Mouse (Mus musculus) layer of hippocampus, adult 2 months (tissue): ENCODE measurements around the gene Gabrb1. TPM values are rescaled to one million over a fixed set of nuclear protein-coding genes. Genes with fewer than 3 reads are reported as not detected.
"Not testable (repeated sequence)": the region's sequence is repeated elsewhere in the genome, so short reads cannot be mapped to it uniquely, and the experiment has no call there.

Experiments
- DNase-seq, 2 experiments: peaks; one replicate each; pipeline ENCODE4 v3.0.0; 2022; ENCODE audit warnings: low spot score in 2 of 2
- H3K27ac ChIP-seq: fragments of 200-600 bp; 2 replicates; pipeline ENCODE4 v1.8.1; 2022
- H3K4me3 ChIP-seq: fragments of 200-600 bp; 2 replicates; pipeline ENCODE4 v1.8.1; 2022; ENCODE audit warnings: mild to moderate bottlenecking
- CTCF ChIP-seq: fragments of 200-600 bp; conservative IDR thresholded peaks from 2 replicates; pipeline ENCODE4 v1.8.1; 2022; ENCODE audit warnings: antibody characterized with exemption, mild to moderate bottlenecking, moderate library complexity
- total RNA-seq, 2 experiments: library from RNA; stranded (reverse); gene quantifications; 2 replicates each; pipeline ENCODE4 v1.2.3; 2021

The Gabrb1 gene
- total RNA-seq, 2 experiments from 2014 or later: 138 to 147 TPM

- peak overlapping the region; percentile 87 for H3K27ac ChIP-seq
- no peak overlapping the region for H3K4me3 ChIP-seq
- DNase-seq: peak; percentile 76 to 89
- TF ChIP-seq CTCF: peak; percentile 31
Measured at GRCm38 (mm10) chr5:71976571-71977061, 318.7 kb downstream of the Gabrb1 start.

- peak overlapping the region; percentile 90 for H3K27ac ChIP-seq
- no peak for TF ChIP-seq CTCF
- no peak overlapping the region for H3K4me3 ChIP-seq
- no peak for DNase-seq
Measured at GRCm38 (mm10) chr5:71986561-71986960, 328.6 kb downstream of the Gabrb1 start.

- no peak for TF ChIP-seq CTCF
- H3K27ac ChIP-seq: peak overlapping the region; percentile 90
- H3K4me3 ChIP-seq: no peak overlapping the region
- peak; percentile 54 to 80 for DNase-seq
Measured at GRCm38 (mm10) chr5:71986983-71987398, 329.1 kb downstream of the Gabrb1 start.

GRCm38 (mm10) chr5:71999466-71999865 lies 341.6 kb downstream of the Gabrb1 start:
- no peak for DNase-seq
- TF ChIP-seq CTCF: no peak
- H3K27ac ChIP-seq: peak overlapping the region; percentile 40
- no peak overlapping the region for H3K4me3 ChIP-seq

- no peak for TF ChIP-seq CTCF
- no peak overlapping the region for H3K4me3 ChIP-seq
- H3K27ac ChIP-seq: no peak overlapping the region
- no peak for DNase-seq
Measured at GRCm38 (mm10) chr5:72003811-72004435, 346.0 kb downstream of the Gabrb1 start.

- DNase-seq: no peak
- Histone ChIP-seq H3K4me3 (no peak overlapping the region), H3K27ac (no peak overlapping the region)
- no peak for TF ChIP-seq CTCF
Measured at GRCm38 (mm10) chr5:72036954-72037353, 379.0 kb downstream of the Gabrb1 start.

GRCm38 (mm10) chr5:72043226-72044151 lies 385.6 kb downstream of the Gabrb1 start:
- TF ChIP-seq CTCF: no peak
- Histone ChIP-seq H3K27ac (no peak overlapping the region), H3K4me3 (no peak overlapping the region)
- no peak for DNase-seq

- Histone ChIP-seq H3K4me3 (no peak overlapping the region), H3K27ac (no peak overlapping the region)
- DNase-seq: no peak
- TF ChIP-seq CTCF: no peak
Measured at GRCm38 (mm10) chr5:72046261-72046660, 388.3 kb downstream of the Gabrb1 start.

GRCm38 (mm10) chr5:72064079-72064478 lies 406.2 kb downstream of the Gabrb1 start:
- DNase-seq: no peak
- Histone ChIP-seq H3K27ac (peak overlapping the region; percentile 76), H3K4me3 (no peak overlapping the region)
- TF ChIP-seq CTCF: no peak

- TF ChIP-seq CTCF: no peak
- DNase-seq: peak in 1 of 2 experiments; percentile 29
- Histone ChIP-seq H3K27ac (peak overlapping the region; percentile 91), H3K4me3 (no peak overlapping the region; the same call in 1 of the 2 replicates)
Measured at GRCm38 (mm10) chr5:72068826-72069225, 410.9 kb downstream of the Gabrb1 start.

- H3K27ac ChIP-seq: peak overlapping the region; percentile 91
- DNase-seq, H3K4me3 ChIP-seq: not testable (repeated sequence)
Measured at GRCm38 (mm10) chr5:72069398-72069797, 411.5 kb downstream of the Gabrb1 start.

- DNase-seq: no peak
- Histone ChIP-seq H3K27ac (peak overlapping the region; percentile 64; the same call in 1 of the 2 replicates), H3K4me3 (no peak overlapping the region)
- TF ChIP-seq CTCF: no peak
Measured at GRCm38 (mm10) chr5:72076781-72077180, 418.9 kb downstream of the Gabrb1 start.

- TF ChIP-seq CTCF: peak; percentile 38; the same call in 1 of the 2 replicates
- no peak for DNase-seq
- no peak overlapping the region for H3K4me3 ChIP-seq
- no peak overlapping the region for H3K27ac ChIP-seq
Measured at GRCm38 (mm10) chr5:72086518-72086917, 428.6 kb downstream of the Gabrb1 start.
